Mouse (Mus musculus): ENCODE data around the gene Krt28. TPM values are rescaled to one million over a fixed set of nuclear protein-coding genes. Genes with fewer than 3 reads are reported as not detected.

Gene Krt28
- polyA plus RNA-seq, 1 experiment from 2014 or later: 0.17 TPM

GRCm38 (mm10) chr11:99385813-99386721, 11.4 kb upstream of the Krt28 start:
- Histone ChIP-seq H3K4me1 (ENCODE audit: insufficient read depth, low read depth, low read length) (no peaks in the 10 kb centered on the region), H3K4me2 (replicated peaks; ENCODE audit: low read depth, low read length) (peak overlapping the region; percentile 58), H3K9me3 (ENCODE audit: low read length) (no peaks in the 10 kb centered on the region), H3K27me3 (replicated peaks; ENCODE audit: insufficient read depth, low read length) (no peaks in the 10 kb centered on the region; the same call in 1 of the 2 replicates), H3K4me3 (ENCODE audit: low read depth, low read length) (peak overlapping the region; percentile 56), H3K36me3 (ENCODE audit: insufficient read depth, low read length) (no peaks in the 10 kb centered on the region), H3K27ac (ENCODE audit: low read length) (peak overlapping the region; percentile 94), H3K9ac (replicated peaks; ENCODE audit: low read depth) (peak overlapping the region; percentile 64)
- WGBS: 2% methylated on average over 71 of the region's 71 CpGs
- TF ChIP-seq CTCF (IDR thresholded peaks at IDR 0.05) (no peak), EP300 (IDR thresholded peaks at IDR 0.05) (peak; percentile 43; the same call in 1 of the 2 replicates)
- DNase-seq (ENCODE audit: low spot score) (peak; percentile 94), ATAC-seq (peak; percentile 98)

- Histone ChIP-seq H3K4me1 (ENCODE audit: insufficient read depth, low read depth, low read length) (no peaks in the 10 kb centered on the region), H3K27me3 (replicated peaks; ENCODE audit: insufficient read depth, low read length) (no peaks in the 10 kb centered on the region; the same call in 1 of the 2 replicates), H3K4me2 (replicated peaks; ENCODE audit: low read depth, low read length) (no peak overlapping the region), H3K9ac (replicated peaks; ENCODE audit: low read depth) (no peak overlapping the region), H3K27ac (ENCODE audit: low read length) (no peak overlapping the region), H3K4me3 (ENCODE audit: low read depth, low read length) (no peak overlapping the region), H3K9me3 (ENCODE audit: low read length) (no peaks in the 10 kb centered on the region), H3K36me3 (ENCODE audit: insufficient read depth, low read length) (no peaks in the 10 kb centered on the region)
- TF ChIP-seq CTCF (IDR thresholded peaks at IDR 0.05): peak; percentile 94
- TF ChIP-seq EP300 (IDR thresholded peaks at IDR 0.05): no peak
- WGBS: 19% methylated on average over 5 of the region's 5 CpGs
- no peak for ATAC-seq
- peak; percentile 77 for DNase-seq (ENCODE audit: low spot score)
Measured at GRCm38 (mm10) chr11:99379568-99379967, 4.9 kb upstream of the Krt28 start.

GRCm38 (mm10) chr11:99369853-99370451, 4.8 kb downstream of the Krt28 start:
- 78% methylated on average over 8 of the region's 8 CpGs for WGBS
- TF ChIP-seq EP300 (IDR thresholded peaks at IDR 0.05) (no peak), CTCF (IDR thresholded peaks at IDR 0.05) (no peak)
- peak; percentile 34 for DNase-seq (ENCODE audit: low spot score)
- no peak for ATAC-seq
- H3K4me3 ChIP-seq (ENCODE audit: low read depth, low read length): no peak overlapping the region
- H3K36me3 ChIP-seq (ENCODE audit: insufficient read depth, low read length): no peaks in the 10 kb centered on the region
- H3K4me2 ChIP-seq (replicated peaks; ENCODE audit: low read depth, low read length): no peak overlapping the region
- no peak overlapping the region for H3K27ac ChIP-seq (ENCODE audit: low read length)
- H3K9ac ChIP-seq (replicated peaks; ENCODE audit: low read depth): no peak overlapping the region
- no peaks in the 10 kb centered on the region for H3K27me3 ChIP-seq (replicated peaks; ENCODE audit: insufficient read depth, low read length)
- no peaks in the 10 kb centered on the region for H3K9me3 ChIP-seq (ENCODE audit: low read length)
- H3K4me1 ChIP-seq (ENCODE audit: insufficient read depth, low read depth, low read length): no peaks in the 10 kb centered on the region

- H3K9ac ChIP-seq (replicated peaks; ENCODE audit: low read depth): no peak overlapping the region
- WGBS: 2% methylated on average over 3 of the region's 3 CpGs
- ATAC-seq: no peak
- no peaks in the 10 kb centered on the region for H3K27me3 ChIP-seq (replicated peaks; ENCODE audit: insufficient read depth, low read length)
- DNase-seq (ENCODE audit: low spot score): peak; percentile 39
- H3K9me3 ChIP-seq (ENCODE audit: low read length): no peaks in the 10 kb centered on the region
- H3K4me1 ChIP-seq (ENCODE audit: insufficient read depth, low read depth, low read length): no peaks in the 10 kb centered on the region
- H3K36me3 ChIP-seq (ENCODE audit: insufficient read depth, low read length): no peaks in the 10 kb centered on the region
- H3K4me3 ChIP-seq (ENCODE audit: low read depth, low read length): no peak overlapping the region
- TF ChIP-seq CTCF (IDR thresholded peaks at IDR 0.05): peak; percentile 65
- TF ChIP-seq EP300 (IDR thresholded peaks at IDR 0.05): no peak
- no peak overlapping the region for H3K4me2 ChIP-seq (replicated peaks; ENCODE audit: low read depth, low read length)
- no peak overlapping the region for H3K27ac ChIP-seq (ENCODE audit: low read length)
Measured at GRCm38 (mm10) chr11:99369229-99369628, 5.5 kb downstream of the Krt28 start.

GRCm38 (mm10) chr11:99366791-99367190, 7.9 kb downstream of the Krt28 start:
- TF ChIP-seq CTCF (IDR thresholded peaks at IDR 0.05) (peak; percentile 45), EP300 (IDR thresholded peaks at IDR 0.05) (no peak)
- no peak overlapping the region for H3K27ac ChIP-seq (ENCODE audit: low read length)
- WGBS: 28% methylated on average over 10 of the region's 10 CpGs
- no peak overlapping the region for H3K9ac ChIP-seq (replicated peaks; ENCODE audit: low read depth)
- no peak for ATAC-seq
- peak; percentile 18 for DNase-seq (ENCODE audit: low spot score)
- no peaks in the 10 kb centered on the region for H3K9me3 ChIP-seq (ENCODE audit: low read length)
- H3K36me3 ChIP-seq (ENCODE audit: insufficient read depth, low read length): no peaks in the 10 kb centered on the region
- H3K4me1 ChIP-seq (ENCODE audit: insufficient read depth, low read depth, low read length): no peaks in the 10 kb centered on the region
- no peaks in the 10 kb centered on the region for H3K27me3 ChIP-seq (replicated peaks; ENCODE audit: insufficient read depth, low read length)
- H3K4me3 ChIP-seq (ENCODE audit: low read depth, low read length): no peak overlapping the region
- no peak overlapping the region for H3K4me2 ChIP-seq (replicated peaks; ENCODE audit: low read depth, low read length)

GRCm38 (mm10) chr11:99364412-99364811, 10.3 kb downstream of the Krt28 start:
- Histone ChIP-seq H3K4me3 (ENCODE audit: low read depth, low read length) (no peak overlapping the region), H3K4me2 (replicated peaks; ENCODE audit: low read depth, low read length) (no peak overlapping the region), H3K9me3 (ENCODE audit: low read length) (no peaks in the 10 kb centered on the region), H3K36me3 (ENCODE audit: insufficient read depth, low read length) (no peaks in the 10 kb centered on the region), H3K27ac (ENCODE audit: low read length) (no peak overlapping the region), H3K4me1 (ENCODE audit: insufficient read depth, low read depth, low read length) (no peaks in the 10 kb centered on the region), H3K9ac (replicated peaks; ENCODE audit: low read depth) (no peak overlapping the region), H3K27me3 (replicated peaks; ENCODE audit: insufficient read depth, low read length) (no peaks in the 10 kb centered on the region)
- peak; percentile 64 for DNase-seq (ENCODE audit: low spot score)
- peak; percentile 75 for TF ChIP-seq CTCF (IDR thresholded peaks at IDR 0.05)
- no peak for TF ChIP-seq EP300 (IDR thresholded peaks at IDR 0.05)
- ATAC-seq: no peak
- 19% methylated on average over 9 of the region's 9 CpGs for WGBS
